Mouse (Mus musculus) forebrain, embryonic 14.5 days (tissue): Measurements from ENCODE around the gene Lamtor4. TPM values are rescaled to one million over a fixed set of nuclear protein-coding genes. Genes with fewer than 3 reads are reported as not detected.

Experiments
- ATAC-seq: fragments of 200-750 bp; cut with Nextera tagmentation; 2 replicates; pipeline ENCODE4 v1.8.0; 2017; ENCODE audit warnings: mild to moderate bottlenecking, moderate library complexity
- DNase-seq: peaks from one replicate; pipeline ENCODE4 v3.0.0-alpha.2; 2015; ENCODE audit warnings: low spot score
- H3K27ac ChIP-seq: fragments of 300-500 bp; sonication (generic); 2 replicates; pipeline ENCODE4 v1.5.1; 2014; ENCODE audit warnings: low read depth, mild to moderate bottlenecking, control low read depth, low read length, moderate library complexity
- H3K27me3 ChIP-seq: fragments of 300-500 bp; sonication (generic); replicated peaks from 2 replicates; pipeline ENCODE4 v1.6.1; 2014; ENCODE audit warnings: low read length, control low read depth, mixed read lengths; ENCODE audit not compliant: control insufficient read depth, insufficient read depth
- H3K36me3 ChIP-seq: fragments of 300-500 bp; sonication (generic); 2 replicates; pipeline ENCODE4 v1.6.1; 2014; ENCODE audit warnings: low read length, control low read depth; ENCODE audit not compliant: control insufficient read depth, insufficient read depth
- H3K4me1 ChIP-seq: fragments of 300-500 bp; sonication (generic); 2 replicates; pipeline ENCODE4 v1.6.1; 2014; ENCODE audit warnings: antibody characterized with exemption, low read length, control low read depth; ENCODE audit not compliant: control insufficient read depth, insufficient read depth
- H3K4me2 ChIP-seq: fragments of 300-500 bp; sonication (generic); 2 replicates; pipeline ENCODE4 v1.6.1; 2014; ENCODE audit warnings: mild to moderate bottlenecking, control low read depth, low read length
- H3K4me3 ChIP-seq: fragments of 300-500 bp; sonication (generic); 2 replicates; pipeline ENCODE4 v1.5.1; 2014; ENCODE audit warnings: low read depth, low read length, control low read depth
- H3K9ac ChIP-seq: fragments of 300-500 bp; sonication (generic); 2 replicates; pipeline ENCODE4 v1.6.1; 2014; ENCODE audit warnings: mild to moderate bottlenecking, low read length, control low read depth, moderate library complexity
- H3K9me3 ChIP-seq: fragments of 300-500 bp; sonication (generic); replicated peaks from 2 replicates; pipeline ENCODE4 v1.6.1; 2016; ENCODE audit warnings: low read length, control low read depth, mixed read lengths; ENCODE audit not compliant: control insufficient read depth
- WGBS: fragments of 180-500 bp; shearing (Covaris S2); extraction: QIAGEN DNeasy Blood & Tissue Kit; methylation state at CpG from one replicate; pipeline ENCODE4 v1.1.7; 2014; 5-methylcytosine and 5-hydroxymethylcytosine counted together
- polyA plus RNA-seq: library from polyadenylated mRNA; unstranded; fragments of >200 nt; fragmentation: Nextera tagmentation; extraction: Ambion mirVana; gene quantifications from 2 replicates; pipeline ENCODE4 v1.2.1, GENCODE M21; 2014

The Lamtor4 gene
- polyA plus RNA-seq, 1 experiment from 2014 or later, result 88.2 TPM

DNA sequence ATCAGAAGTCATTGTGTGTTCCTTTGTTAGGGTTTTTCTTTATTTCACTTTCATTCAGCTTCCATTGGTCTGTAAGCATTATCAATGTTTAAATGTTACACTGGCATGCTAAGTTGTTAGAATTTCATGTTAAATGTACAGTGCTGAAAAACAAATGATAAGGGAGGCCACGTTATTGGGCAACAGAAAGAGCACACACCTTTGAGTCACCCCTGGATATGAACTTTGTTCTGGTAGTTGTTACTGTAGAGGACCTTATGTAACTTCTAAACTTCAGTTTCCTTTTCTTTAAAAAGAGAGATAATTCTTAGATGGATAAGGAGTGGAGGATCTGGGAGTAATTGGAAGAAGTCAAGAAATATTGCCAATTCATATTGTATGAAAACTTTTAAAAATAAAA, 36.4 kb downstream of the Lamtor4 start:
- no peaks in the 10 kb centered on the region for H3K27me3 ChIP-seq
- no peaks in the 10 kb centered on the region for H3K4me1 ChIP-seq
- H3K4me2 ChIP-seq, result no peak overlapping the region
- DNase-seq (no peak), ATAC-seq (no peak)
- WGBS, result 86% methylated on average over 1 of the region's 1 CpGs
- no peaks in the 10 kb centered on the region for H3K9me3 ChIP-seq
- no peaks in the 10 kb centered on the region for H3K36me3 ChIP-seq
- no peak overlapping the region for H3K9ac ChIP-seq
- no peak overlapping the region for H3K4me3 ChIP-seq
- no peak overlapping the region for H3K27ac ChIP-seq

GRCm38 (mm10) chr5:138294158-138294557, 38.9 kb downstream of the Lamtor4 start:
- ATAC-seq (no peak), DNase-seq (no peak)
- Histone ChIP-seq H3K4me3 (no peak overlapping the region), H3K27ac (no peak overlapping the region), H3K9ac (no peak overlapping the region), H3K4me2 (no peak overlapping the region), H3K36me3 (no peaks in the 10 kb centered on the region), H3K4me1 (no peaks in the 10 kb centered on the region), H3K9me3 (no peaks in the 10 kb centered on the region), H3K27me3 (no peaks in the 10 kb centered on the region)

DNA sequence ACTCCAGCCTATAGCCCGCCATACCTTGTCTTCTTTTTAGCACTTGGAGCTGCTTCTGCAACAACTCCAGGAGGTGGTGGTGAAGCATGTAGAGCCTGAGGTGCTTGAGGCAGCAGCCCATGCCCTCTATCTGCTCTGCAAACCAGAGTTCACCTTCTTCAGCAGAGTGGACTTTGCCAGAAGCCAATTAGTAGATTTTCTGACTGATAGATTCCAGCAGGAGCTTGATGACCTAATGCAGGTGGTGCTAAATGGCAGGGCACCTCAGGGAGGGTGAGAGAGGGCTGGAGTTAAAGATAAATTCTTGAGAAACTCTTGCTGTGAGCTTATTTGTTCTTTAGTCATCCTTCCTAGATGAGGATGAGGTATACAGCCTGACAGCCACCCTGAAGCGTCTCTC, 44.3 kb downstream of the Lamtor4 start:
- no peak overlapping the region for H3K9ac ChIP-seq
- H3K4me2 ChIP-seq, result no peak overlapping the region
- no peak overlapping the region for H3K27ac ChIP-seq
- H3K36me3 ChIP-seq, result no peaks in the 10 kb centered on the region
- H3K9me3 ChIP-seq, result no peaks in the 10 kb centered on the region
- ATAC-seq, result no peak
- no peak overlapping the region for H3K4me3 ChIP-seq
- H3K4me1 ChIP-seq, result no peaks in the 10 kb centered on the region
- H3K27me3 ChIP-seq, result no peaks in the 10 kb centered on the region
- no peak for DNase-seq
- WGBS, result 91% methylated on average over 2 of the region's 2 CpGs

Other genes starting within 250 kb of the Lamtor4 start
- not detected in 2 replicates for gene Smok3a, start 234.2 kb upstream of the Lamtor4 start, polyA plus RNA-seq
- not detected in 2 replicates for gene Smok3b, start 234.1 kb upstream of the Lamtor4 start, polyA plus RNA-seq
- not detected in 2 replicates for gene Smok3c, start 202.3 kb upstream of the Lamtor4 start, polyA plus RNA-seq
- 32.6 and 36.6 TPM in 2 replicates for gene Zkscan1, start 170.4 kb upstream of the Lamtor4 start, polyA plus RNA-seq
- 137 and 147 TPM in 2 replicates for gene Zscan21, start 138.6 kb upstream of the Lamtor4 start, polyA plus RNA-seq
- gene Zfp113, start 99.7 kb upstream of the Lamtor4 start, polyA plus RNA-seq, result 21.8 and 24.3 TPM in 2 replicates
- gene Cops6, start 94.4 kb upstream of the Lamtor4 start, polyA plus RNA-seq, result 249 and 270 TPM in 2 replicates
- 16.4 and 17.0 TPM in 2 replicates for gene Ap4m1, start 83.5 kb upstream of the Lamtor4 start, polyA plus RNA-seq
- 176 and 181 TPM in 2 replicates for gene Mcm7, start 83.1 kb upstream of the Lamtor4 start, polyA plus RNA-seq
- gene Taf6, start 68.0 kb upstream of the Lamtor4 start, polyA plus RNA-seq, result 95.4 and 96.5 TPM in 2 replicates
- 36.4 and 37.1 TPM in 2 replicates for gene Cnpy4, start 68.0 kb upstream of the Lamtor4 start, polyA plus RNA-seq
- gene Mblac1, start 61.2 kb upstream of the Lamtor4 start, polyA plus RNA-seq, result 11.9 and 13.1 TPM in 2 replicates
- gene Nxpe5, start 29.6 kb upstream of the Lamtor4 start, polyA plus RNA-seq, result not detected in 2 replicates
- gene BC037034, start 8.6 kb downstream of the Lamtor4 start, polyA plus RNA-seq, result 8.9 and 9.8 TPM in 2 replicates
- 1.3 and 1.8 TPM in 2 replicates for gene Gal3st4, start 17.4 kb downstream of the Lamtor4 start, polyA plus RNA-seq
- gene Gm43720, start 24.5 kb downstream of the Lamtor4 start, polyA plus RNA-seq, result 0.09 TPM in 1 of 2 replicates, not detected in the other
- 34.9 and 37.8 TPM in 2 replicates for gene Gpc2, start 24.5 kb downstream of the Lamtor4 start, polyA plus RNA-seq
- 2.3 and 4.0 TPM in 2 replicates for gene Stag3, start 24.8 kb downstream of the Lamtor4 start, polyA plus RNA-seq
- not detected in 2 replicates for gene Pvrig, start 86.5 kb downstream of the Lamtor4 start, polyA plus RNA-seq
- gene Zfp157, start 186.0 kb downstream of the Lamtor4 start, polyA plus RNA-seq, result 70.1 and 78.7 TPM in 2 replicates